Mouse (Mus musculus) layer of hippocampus, adult 11-12 months (tissue): ENCODE results near the gene Spata2l.
A peak's percentile ranks its signal among the peaks of the same experiment; 100 is the strongest.
"Not testable (repeated sequence)": the region's sequence is repeated elsewhere in the genome, so short reads cannot be mapped to it uniquely, and the experiment has no call there.

Experiments used
- DNase-seq: peaks from one replicate; pipeline ENCODE4 v3.0.0; 2022; ENCODE audit warnings: low spot score

Spata2l gene

GRCm38 (mm10) chr8:123235520-123236497 lies at the start of gene Spata2l:
Gene Spata2l (minus strand): TSS chr8:123236233.
- peak; percentile 87 for DNase-seq

GRCm38 (mm10) chr8:123284493-123284892 lies 48.5 kb upstream of the Spata2l start:
- DNase-seq = no peak

GRCm38 (mm10) chr8:123283991-123284390 lies 48.0 kb upstream of the Spata2l start:
- no peak for DNase-seq

- DNase-seq = not testable (repeated sequence)
Observed at GRCm38 (mm10) chr8:123282994-123283393, 47.0 kb upstream of the Spata2l start.

GRCm38 (mm10) chr8:123280302-123281094 lies 44.5 kb upstream of the Spata2l start:
- DNase-seq = no peak

- no peak for DNase-seq
Observed at GRCm38 (mm10) chr8:123279828-123280227, 43.8 kb upstream of the Spata2l start.

- no peak for DNase-seq
Observed at GRCm38 (mm10) chr8:123278445-123278844, 42.4 kb upstream of the Spata2l start.

- DNase-seq = no peak
Observed at GRCm38 (mm10) chr8:123275096-123275495, 39.1 kb upstream of the Spata2l start.

GRCm38 (mm10) chr8:123274447-123274846 lies 38.4 kb upstream of the Spata2l start:
- DNase-seq = no peak

- DNase-seq = no peak
Observed at GRCm38 (mm10) chr8:123271901-123272300, 35.9 kb upstream of the Spata2l start.

- DNase-seq = no peak
Observed at GRCm38 (mm10) chr8:123271147-123271546, 35.1 kb upstream of the Spata2l start.

GRCm38 (mm10) chr8:123267926-123268656 lies 32.1 kb upstream of the Spata2l start:
- no peak for DNase-seq

- DNase-seq = not testable (repeated sequence)
Observed at GRCm38 (mm10) chr8:123257593-123257992, 21.6 kb upstream of the Spata2l start.

- peak; percentile 64 for DNase-seq
Observed at GRCm38 (mm10) chr8:123257114-123257513, 21.1 kb upstream of the Spata2l start.

- DNase-seq = no peak
Observed at GRCm38 (mm10) chr8:123255170-123255569, 19.1 kb upstream of the Spata2l start.

- peak; percentile 79 for DNase-seq
Observed at GRCm38 (mm10) chr8:123254099-123254885, 18.3 kb upstream of the Spata2l start, which contains the start of the genes Zfp276 and Vps9d1. Gene Zfp276 (plus strand): TSS chr8:123254195. Gene Vps9d1 (minus strand): TSS chr8:123254348.

GRCm38 (mm10) chr8:123253451-123254098 lies 17.5 kb upstream of the Spata2l start:
- DNase-seq = no peak

- DNase-seq = no peak
Observed at GRCm38 (mm10) chr8:123252925-123253324, 16.9 kb upstream of the Spata2l start.

- no peak for DNase-seq
Observed at GRCm38 (mm10) chr8:123250940-123251339, 14.9 kb upstream of the Spata2l start.

GRCm38 (mm10) chr8:123248596-123248995 lies 12.6 kb upstream of the Spata2l start:
- peak; percentile 35 for DNase-seq
